Mouse (Mus musculus): Measurements from ENCODE around the gene Srebf1.

The Srebf1 gene

DNA sequence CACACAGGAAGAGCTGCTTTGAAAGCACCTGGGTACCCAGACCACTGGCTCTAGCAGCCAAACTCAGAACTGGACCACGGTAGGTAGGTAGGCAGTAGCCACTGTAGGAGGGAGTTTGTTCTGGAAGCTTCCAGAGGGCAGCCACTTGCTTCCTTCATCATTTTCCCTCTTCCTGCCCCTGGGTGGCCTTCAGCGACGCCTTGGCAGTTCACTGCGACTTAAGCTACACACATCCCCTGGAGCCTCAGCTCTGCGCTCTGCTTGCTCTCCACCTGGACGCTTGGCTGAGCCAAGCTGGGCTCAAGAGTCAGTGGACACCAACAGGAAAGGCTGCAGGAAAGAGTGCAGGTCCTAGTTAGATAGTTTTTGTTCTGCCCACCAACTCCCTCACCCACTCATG, 44.4 kb downstream of the Srebf1 start:
- no peak for DNase-seq (ENCODE audit: low spot score in 2 of 2)

DNA sequence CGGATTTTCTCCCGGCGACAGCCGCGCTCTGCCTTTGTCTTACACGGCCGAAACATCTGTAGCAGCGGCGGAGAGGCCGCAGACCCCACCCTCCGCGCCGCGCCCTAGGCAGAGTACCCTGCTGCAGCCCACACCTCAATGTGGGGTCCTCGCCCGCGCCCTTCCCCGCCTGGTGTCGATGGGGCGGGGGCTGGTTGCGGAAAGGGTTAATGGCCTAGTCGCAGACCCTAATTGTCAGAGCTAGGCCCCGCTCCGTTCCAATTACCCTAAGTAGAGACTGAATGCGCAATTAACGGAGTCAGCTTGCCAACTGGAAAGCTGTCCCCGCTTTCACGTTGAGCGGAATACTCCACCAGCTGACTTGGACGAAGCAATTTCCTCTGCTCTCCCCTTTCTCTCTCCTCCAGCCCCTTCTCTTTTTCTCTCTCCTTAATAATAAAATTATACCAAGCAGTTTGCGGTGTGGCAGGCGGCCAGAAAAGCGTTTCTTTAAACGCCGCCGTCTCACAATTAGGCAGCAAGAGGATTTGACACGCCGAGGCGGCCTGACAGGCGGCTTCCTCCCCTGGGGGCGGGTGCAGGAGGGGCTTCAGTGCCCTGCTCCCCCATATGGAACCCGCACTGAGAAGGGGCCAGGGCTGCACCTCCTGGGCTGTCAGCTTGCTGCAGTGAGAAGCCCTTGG, 45.3 kb downstream of the Srebf1 start:
- peak; percentile 72 to 76 for DNase-seq (ENCODE audit: low spot score in 2 of 2)

DNA sequence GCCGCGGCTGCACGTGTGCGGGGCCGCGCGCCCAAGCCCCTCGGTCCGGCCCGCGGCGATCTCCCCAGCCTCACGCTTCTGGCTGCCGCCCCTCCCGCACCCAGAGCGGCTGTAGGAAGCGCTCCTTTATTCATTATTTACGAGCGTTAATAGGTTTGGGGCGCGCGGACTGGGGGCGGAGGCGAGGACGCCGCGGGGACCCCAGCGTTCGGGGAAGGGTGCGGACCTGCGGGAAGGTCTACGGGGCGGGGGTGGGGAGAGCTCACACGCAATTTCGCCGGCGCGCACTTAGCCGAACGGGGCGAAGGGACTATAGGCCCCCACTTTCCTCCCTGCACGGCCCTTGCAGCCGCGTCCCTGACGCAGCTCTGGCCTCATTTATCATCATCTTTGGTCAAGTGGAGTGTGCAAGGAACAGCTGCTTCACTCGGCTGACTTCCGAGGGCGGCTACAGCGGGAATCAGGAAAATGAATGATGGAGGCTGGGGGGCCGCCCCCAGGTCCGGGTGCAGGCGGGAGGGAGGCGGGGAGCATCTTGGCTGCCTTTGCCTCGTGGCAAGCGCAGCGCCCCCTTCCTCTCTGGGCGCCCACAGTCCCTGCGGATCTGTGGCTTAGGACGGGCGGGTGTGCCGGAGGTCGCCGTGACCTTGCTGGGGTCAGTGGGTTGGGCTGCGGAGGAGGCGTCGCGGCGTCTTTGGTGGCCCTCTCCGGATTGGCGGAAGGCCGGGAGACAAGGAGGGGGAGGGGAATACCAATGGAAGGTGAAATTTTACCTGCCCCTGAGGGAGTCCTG, 46.0 kb downstream of the Srebf1 start:
- DNase-seq (ENCODE audit: low spot score in 2 of 2) = peak; percentile 79

DNA sequence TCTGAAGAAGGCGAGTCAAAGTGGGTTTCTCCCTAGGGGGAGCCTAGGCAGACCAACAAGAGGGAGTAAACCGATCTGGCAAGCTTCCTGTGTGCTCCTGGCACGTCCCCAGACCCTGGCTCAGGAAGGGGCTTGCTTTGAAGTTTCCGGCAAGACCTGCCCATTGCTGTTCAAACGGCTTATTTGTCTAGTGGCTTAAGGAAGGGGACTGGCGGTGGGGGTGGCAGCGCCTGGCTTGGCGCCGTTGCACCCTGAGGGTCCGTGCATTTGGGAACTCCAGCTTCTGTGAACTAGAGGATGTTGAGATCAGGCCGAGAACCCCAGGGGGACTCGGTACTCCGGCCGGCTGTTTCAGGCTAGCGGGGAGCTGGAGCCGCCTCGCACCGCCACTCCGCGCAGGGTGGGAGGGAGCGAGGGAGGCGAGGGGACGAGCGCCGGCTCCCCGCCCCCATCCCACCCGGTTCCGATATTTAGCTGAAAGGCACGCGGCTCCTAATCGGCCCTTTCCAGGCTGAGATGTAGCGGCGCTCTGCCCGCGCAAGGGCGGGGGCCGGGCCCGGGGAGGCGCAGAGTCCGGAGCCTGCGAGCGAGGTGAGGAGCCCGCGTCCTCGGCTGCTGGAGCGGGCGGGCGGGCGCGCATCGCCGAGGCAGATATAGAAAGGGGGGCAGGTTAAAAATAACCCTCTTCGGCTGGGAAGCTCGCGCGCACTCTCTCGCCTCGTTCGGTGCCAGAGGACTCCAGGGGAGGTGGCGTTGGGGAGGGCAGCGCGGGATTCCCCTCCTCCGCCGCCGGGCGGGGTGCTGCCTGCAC, 46.8 kb downstream of the Srebf1 start:
- DNase-seq (ENCODE audit: low spot score in 2 of 2) = peak; percentile 74 to 75

DNA sequence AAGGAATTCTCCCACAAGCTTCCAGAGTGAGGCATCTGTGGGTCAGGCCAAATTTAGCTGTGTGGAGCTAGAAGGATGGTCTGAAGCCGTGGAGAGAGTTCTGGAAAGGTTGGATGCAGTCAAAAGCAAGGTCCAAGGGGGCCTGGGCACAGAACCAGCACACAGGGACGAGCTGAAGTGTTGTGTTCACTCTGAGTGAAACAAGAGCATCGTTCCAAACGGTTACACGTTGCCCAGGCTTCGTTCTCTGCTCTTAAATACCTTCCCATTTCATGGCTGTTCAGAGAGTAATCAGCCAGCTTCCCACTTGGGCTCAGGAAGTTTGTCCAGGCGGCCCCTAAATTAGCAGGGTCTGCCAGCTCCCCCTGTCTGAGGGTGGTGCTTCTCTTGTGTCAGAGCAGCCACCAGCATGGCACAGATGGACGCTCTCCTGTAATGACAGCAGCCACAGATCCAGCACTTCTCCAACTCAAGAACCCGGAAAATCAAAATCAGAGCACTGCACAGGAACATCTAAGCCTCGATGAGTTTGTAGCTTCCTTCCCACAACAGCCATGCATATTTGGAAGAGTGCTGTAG, 48.7 kb downstream of the Srebf1 start:
- no peak for DNase-seq (ENCODE audit: low spot score in 2 of 2)

GRCm38 (mm10) chr11:60172074-60172473, 50.3 kb downstream of the Srebf1 start:
- DNase-seq (ENCODE audit: low spot score in 2 of 2) = no peak

GRCm38 (mm10) chr11:60168780-60169179, 53.6 kb downstream of the Srebf1 start:
- DNase-seq (ENCODE audit: low spot score in 2 of 2) = no peak

DNA sequence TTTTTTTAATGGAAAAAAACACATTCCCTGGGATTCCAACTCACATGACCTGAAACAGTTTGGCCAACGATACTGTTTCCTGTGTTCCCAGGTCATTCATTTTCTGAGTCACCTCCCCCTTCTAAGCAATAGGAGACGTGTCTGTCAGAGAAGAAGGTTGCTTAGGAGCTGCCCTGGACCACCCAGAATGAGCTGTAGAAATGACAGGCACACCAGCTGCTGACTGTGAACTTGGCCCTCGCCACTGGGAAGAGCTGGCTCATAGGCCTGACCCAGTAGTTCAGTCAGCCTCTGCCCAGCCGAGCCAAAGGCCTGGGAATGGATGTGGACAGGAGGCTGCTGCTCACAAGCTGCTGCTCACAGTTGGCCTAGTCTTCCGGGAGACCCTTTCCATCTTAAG, 57.3 kb downstream of the Srebf1 start:
- DNase-seq (ENCODE audit: low spot score in 2 of 2) = no peak

GRCm38 (mm10) chr11:60164450-60164849, 57.9 kb downstream of the Srebf1 start:
- no peak for DNase-seq (ENCODE audit: low spot score in 2 of 2)

GRCm38 (mm10) chr11:60163362-60163761, 59.0 kb downstream of the Srebf1 start:
- no peak for DNase-seq (ENCODE audit: low spot score in 2 of 2)

GRCm38 (mm10) chr11:60162547-60162946, 59.8 kb downstream of the Srebf1 start:
- DNase-seq (ENCODE audit: low spot score in 2 of 2) = no peak

GRCm38 (mm10) chr11:60161146-60161874, 61.1 kb downstream of the Srebf1 start:
- DNase-seq (ENCODE audit: low spot score in 2 of 2) = no peak

DNA sequence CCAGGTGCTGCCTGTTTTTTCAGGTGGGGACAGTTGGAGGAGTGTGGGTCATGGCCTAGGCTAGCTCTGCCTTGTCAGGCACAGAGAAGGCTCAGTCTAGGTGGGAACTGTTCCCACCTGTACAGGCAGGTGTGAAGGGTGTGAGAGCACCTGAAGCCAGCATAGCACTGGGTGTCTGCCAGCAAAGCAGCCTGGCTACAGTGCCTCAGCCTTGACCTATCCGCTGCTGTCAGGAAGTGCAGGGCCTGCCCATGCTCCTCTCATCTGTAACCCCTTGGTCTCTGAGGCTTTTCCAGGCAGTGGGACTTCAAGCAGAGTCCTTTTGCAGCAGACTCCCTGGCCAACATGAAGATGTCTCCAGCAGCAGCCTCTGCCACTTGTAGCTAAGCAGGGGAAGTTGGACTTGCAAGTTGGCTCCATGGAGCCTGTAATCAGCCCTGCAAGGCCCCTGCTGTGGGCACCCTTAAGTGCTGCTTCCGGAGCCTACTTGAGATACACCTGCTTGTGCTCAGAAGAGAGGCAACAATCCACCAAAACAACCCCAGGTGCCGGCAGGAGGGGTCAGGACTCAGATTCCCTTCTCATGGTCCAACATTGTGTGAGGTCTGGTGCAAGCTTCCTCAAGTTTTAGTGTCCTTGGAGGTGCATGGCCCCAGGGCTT, 61.8 kb downstream of the Srebf1 start:
- DNase-seq (ENCODE audit: low spot score in 2 of 2) = no peak

GRCm38 (mm10) chr11:60159955-60160354, 62.4 kb downstream of the Srebf1 start:
- DNase-seq (ENCODE audit: low spot score in 2 of 2) = no peak

DNA sequence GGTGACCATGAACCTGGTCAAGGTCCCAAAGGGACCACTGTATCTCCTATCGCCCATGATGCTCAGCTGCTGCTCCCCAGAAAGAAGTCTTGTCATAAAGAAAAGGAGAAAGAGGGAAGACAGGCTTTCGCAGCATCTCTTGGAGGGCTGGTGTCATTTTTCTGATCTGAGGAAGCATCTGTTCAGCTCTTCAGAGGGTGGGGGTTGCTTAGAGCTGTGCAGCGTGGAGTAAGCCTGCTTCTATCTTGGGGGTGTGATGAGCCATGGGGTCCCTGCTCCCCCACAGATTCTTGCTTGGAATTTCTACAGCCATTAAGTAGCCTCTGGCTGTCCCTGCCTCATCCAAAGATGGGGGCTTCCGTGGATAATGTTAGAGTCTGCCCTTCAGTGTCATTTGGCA, 64.1 kb downstream of the Srebf1 start:
- DNase-seq (ENCODE audit: low spot score in 2 of 2) = no peak

DNA sequence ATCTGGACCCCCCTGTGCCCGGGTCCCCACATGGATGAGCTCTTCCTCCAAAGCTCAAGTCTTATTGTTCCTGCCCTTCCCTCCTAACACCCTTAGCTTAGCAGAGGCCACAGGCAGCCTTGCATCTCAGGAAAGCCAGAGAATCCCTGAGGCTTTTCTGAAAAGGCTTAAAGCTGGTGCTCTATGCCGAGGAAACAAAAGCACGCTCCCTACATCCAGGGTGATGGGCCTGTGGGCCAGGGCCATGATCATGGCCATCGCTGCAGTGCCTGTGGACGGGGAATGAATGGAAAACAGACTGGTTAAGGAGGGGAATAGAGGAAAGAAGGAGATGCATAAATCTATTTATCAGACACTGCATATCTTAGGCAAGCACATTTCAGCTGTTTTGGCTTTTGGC, 66.7 kb downstream of the Srebf1 start:
- DNase-seq (ENCODE audit: low spot score in 2 of 2) = no peak

- no peak for DNase-seq (ENCODE audit: low spot score in 2 of 2)
Measured at GRCm38 (mm10) chr11:60153936-60154335, 68.4 kb downstream of the Srebf1 start.

DNA sequence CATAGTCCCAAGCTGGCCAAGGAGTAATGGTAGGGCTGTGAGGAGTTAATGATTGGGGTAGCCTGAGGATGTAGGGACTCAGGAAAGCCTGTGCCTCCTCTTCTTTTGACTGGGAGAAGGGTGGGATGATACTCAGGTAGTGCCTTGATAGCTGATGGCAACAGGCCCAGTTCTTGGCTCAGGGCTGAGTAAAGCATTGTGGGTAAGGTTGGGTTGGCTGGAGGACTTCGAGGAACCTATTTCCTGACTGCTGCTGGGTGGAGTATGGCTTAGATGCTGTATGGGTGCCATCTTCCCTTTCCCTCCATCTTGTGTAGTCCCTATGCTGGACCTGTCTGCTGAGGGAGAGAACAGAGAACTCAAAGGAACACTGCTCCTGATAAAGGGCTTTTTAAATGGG, 70.0 kb downstream of the Srebf1 start:
- DNase-seq (ENCODE audit: low spot score in 2 of 2) = no peak

GRCm38 (mm10) chr11:60150677-60151076, 71.7 kb downstream of the Srebf1 start:
- DNase-seq (ENCODE audit: low spot score in 2 of 2) = no peak
